Mouse (Mus musculus) lung, embryonic 14.5 days (tissue): ENCODE data around the gene Nt5c1a. TPM values are rescaled to one million over a fixed set of nuclear protein-coding genes. Genes with fewer than 3 reads are reported as not detected.

Experiments used
- ATAC-seq: fragments of 200-750 bp; cut with Nextera tagmentation; 2 replicates; pipeline ENCODE4 v1.8.0; 2017; ENCODE audit warnings: mild to moderate bottlenecking, moderate TSS enrichment, moderate library complexity; ENCODE audit not compliant: insufficient read depth
- DNase-seq: peaks from one replicate; pipeline ENCODE4 v3.0.0-alpha.2; 2015
- H3K27ac ChIP-seq: fragments of 300-500 bp; sonication (generic); 2 replicates; pipeline ENCODE4 v1.5.1; 2014; ENCODE audit warnings: low read depth, mild to moderate bottlenecking, moderate library complexity
- H3K27me3 ChIP-seq: fragments of 300-500 bp; sonication (generic); 2 replicates; pipeline ENCODE4 v1.6.1; 2014; ENCODE audit warnings: low read length, control low read depth; ENCODE audit not compliant: insufficient read depth
- H3K36me3 ChIP-seq: fragments of 300-500 bp; sonication (generic); 2 replicates; pipeline ENCODE4 v1.6.1; 2014; ENCODE audit warnings: control low read depth; ENCODE audit not compliant: insufficient read depth
- H3K4me1 ChIP-seq: fragments of 300-500 bp; sonication (generic); 2 replicates; pipeline ENCODE4 v1.6.1; 2014; ENCODE audit warnings: antibody characterized with exemption, control low read depth; ENCODE audit not compliant: insufficient read depth
- H3K4me2 ChIP-seq: fragments of 300-500 bp; sonication (generic); 2 replicates; pipeline ENCODE4 v1.6.1; 2014; ENCODE audit warnings: mild to moderate bottlenecking
- H3K4me3 ChIP-seq: fragments of 300-500 bp; sonication (generic); 2 replicates; pipeline ENCODE4 v1.5.1; 2014; ENCODE audit warnings: low read depth, low read length
- H3K9ac ChIP-seq: fragments of 300-500 bp; sonication (generic); 2 replicates; pipeline ENCODE4 v1.6.1; 2014
- H3K9me3 ChIP-seq: fragments of 300-500 bp; sonication (generic); 2 replicates; pipeline ENCODE4 v1.6.1; 2016; ENCODE audit warnings: low read depth, low read length, control low read depth
- CTCF ChIP-seq: IDR thresholded peaks from 2 replicates; pipeline ENCODE4 v1.5.1; 2016; ENCODE audit warnings: antibody characterized with exemption, low read depth
- WGBS: fragments of 180-500 bp; shearing (Covaris S2); extraction: QIAGEN DNeasy Blood & Tissue Kit; methylation state at CpG from one replicate; pipeline ENCODE4 v1.1.7; 2014; 5-methylcytosine and 5-hydroxymethylcytosine counted together
- polyA plus RNA-seq: library from polyadenylated mRNA; unstranded; fragments of >200 nt; fragmentation: Nextera tagmentation; extraction: Ambion mirVana; gene quantifications from 2 replicates; pipeline ENCODE4 v1.2.1, GENCODE M21; 2014

Nt5c1a gene
- polyA plus RNA-seq, 1 experiment from 2014 or later, result not detected

DNA sequence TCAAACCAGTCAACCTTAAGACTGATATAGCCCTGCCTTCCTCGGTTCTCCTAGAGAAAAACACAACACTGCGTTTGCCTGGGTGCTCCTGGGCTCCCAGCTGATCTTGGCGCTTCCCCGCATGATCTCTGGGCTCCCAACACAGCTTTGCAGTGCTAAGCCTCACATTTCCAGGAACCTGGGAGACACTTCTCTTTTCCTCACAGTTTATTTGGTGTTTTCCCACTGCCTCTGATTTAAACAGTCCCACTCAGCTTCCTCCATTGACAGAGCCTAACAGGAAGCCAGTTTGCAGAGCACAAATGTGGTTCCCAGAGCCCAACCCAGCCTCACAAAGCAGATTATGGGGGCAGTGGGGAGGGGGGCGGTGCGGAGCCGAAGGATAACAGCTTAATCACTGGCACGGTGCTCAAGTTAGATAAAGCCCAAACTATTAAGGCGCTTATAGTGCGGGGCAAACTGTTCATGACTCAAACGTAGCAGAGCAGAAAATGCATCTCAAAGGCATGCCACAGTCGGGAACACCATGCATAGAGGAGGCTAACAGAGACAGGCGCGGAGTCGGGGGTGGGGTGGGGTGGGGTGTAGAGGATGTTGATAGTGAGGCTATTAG lies 38.9 kb upstream of the Nt5c1a start:
- Histone ChIP-seq H3K27ac (no peak overlapping the region), H3K9ac (no peak overlapping the region), H3K9me3 (no peaks in the 10 kb centered on the region), H3K4me2 (peak overlapping the region; percentile 27; the same call in 1 of the 2 replicates), H3K4me1 (no peaks in the 10 kb centered on the region), H3K4me3 (no peak overlapping the region), H3K36me3 (no peaks in the 10 kb centered on the region), H3K27me3 (no peaks in the 10 kb centered on the region)
- no peak for TF ChIP-seq CTCF
- DNase-seq, result peak; percentile 5
- 12% methylated on average over 15 of the region's 15 CpGs for WGBS
- ATAC-seq, result no peak

GRCm38 (mm10) chr4:123164157-123164556 lies 37.1 kb upstream of the Nt5c1a start:
- DNase-seq (no peak), ATAC-seq (no peak)
- H3K9me3 ChIP-seq, result no peaks in the 10 kb centered on the region
- no peaks in the 10 kb centered on the region for H3K27me3 ChIP-seq
- H3K4me2 ChIP-seq, result no peak overlapping the region
- TF ChIP-seq CTCF, result no peak
- 58% methylated on average over 15 of the region's 15 CpGs for WGBS
- no peaks in the 10 kb centered on the region for H3K4me1 ChIP-seq
- no peak overlapping the region for H3K27ac ChIP-seq
- H3K4me3 ChIP-seq, result no peak overlapping the region
- H3K9ac ChIP-seq, result no peak overlapping the region
- no peaks in the 10 kb centered on the region for H3K36me3 ChIP-seq

- no peak for TF ChIP-seq CTCF
- DNase-seq (no peak), ATAC-seq (no peak)
- no peak overlapping the region for H3K4me3 ChIP-seq
- H3K9me3 ChIP-seq, result no peaks in the 10 kb centered on the region
- no peak overlapping the region for H3K9ac ChIP-seq
- H3K4me2 ChIP-seq, result no peak overlapping the region
- H3K27ac ChIP-seq, result no peak overlapping the region
- H3K4me1 ChIP-seq, result no peaks in the 10 kb centered on the region
- H3K27me3 ChIP-seq, result peaks cover 4% of the 10 kb centered on the region; the same call in 1 of the 2 replicates
- H3K36me3 ChIP-seq, result no peaks in the 10 kb centered on the region
These were observed 29.5 kb upstream of the Nt5c1a start for GRCm38 (mm10) chr4:123171811-123172210.

DNA sequence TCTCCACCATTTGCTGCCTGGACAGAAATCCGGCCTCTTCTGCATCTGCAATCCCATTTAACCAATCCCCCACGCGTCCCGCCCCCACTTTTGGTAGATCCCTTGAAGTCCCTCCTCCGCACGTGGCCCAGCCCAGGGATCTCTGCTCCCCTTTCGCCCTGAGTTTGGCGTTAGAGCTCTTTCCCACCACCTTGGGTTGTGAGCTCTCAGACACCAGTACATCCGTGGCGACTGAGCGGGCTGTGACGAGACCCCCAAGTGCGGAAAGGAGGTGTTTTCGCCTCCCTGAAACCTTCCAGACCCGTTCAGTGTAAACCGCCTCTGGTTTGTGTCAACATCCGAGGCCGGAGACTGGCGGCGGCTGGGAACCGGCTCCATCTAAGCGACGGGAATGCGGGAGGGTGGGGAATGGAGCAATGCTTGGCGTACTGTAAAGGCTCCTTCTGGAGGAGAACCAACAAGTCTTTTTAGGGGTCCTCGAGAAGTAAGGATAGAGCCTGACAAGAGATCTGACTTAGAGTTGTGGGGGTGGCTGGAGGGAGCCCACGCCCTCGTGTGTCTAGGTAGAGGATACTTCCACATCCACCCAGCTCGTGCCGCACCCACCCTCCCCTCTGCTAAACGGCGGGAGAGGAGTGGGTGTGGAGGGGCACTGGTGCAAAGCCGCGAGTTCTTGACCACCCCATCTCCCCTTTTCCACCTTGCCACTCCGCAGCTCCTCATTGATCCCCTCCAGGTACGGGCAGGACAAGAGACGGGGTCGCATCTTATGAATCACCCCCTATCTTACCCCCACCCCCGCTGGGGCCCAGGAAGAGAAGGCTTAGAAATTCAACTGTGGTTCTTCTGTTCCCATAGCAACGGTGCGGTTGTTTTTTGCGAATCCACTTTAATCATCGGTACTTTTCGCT lies 18.7 kb upstream of the Nt5c1a start, which contains the start of gene Hpcal4:
Gene Hpcal4 (plus strand): TSS at position 900 of the 911 bp plus-strand sequence.
- Histone ChIP-seq H3K4me3 (peak within 1 kb of the TSS; percentile 33), H3K36me3 (no peaks in the 10 kb centered on the region), H3K4me2 (peak within 1 kb of the TSS; percentile 64), H3K27ac (no peak within 1 kb of the TSS), H3K9ac (0 out of 2 replicates have a peak within 1 kb of the TSS, but pooled peaks have one; percentile 18), H3K9me3 (no peaks in the 10 kb centered on the region), H3K27me3 (peaks cover 73% of the 10 kb centered on the region), H3K4me1 (peaks cover 10% of the 10 kb centered on the region; the same call in 1 of the 2 replicates)
- under 1% methylated on average over 44 of the region's 44 CpGs for WGBS
- TF ChIP-seq CTCF, result no peak
- DNase-seq, result peak; percentile 65
- ATAC-seq, result peak; percentile 64

DNA sequence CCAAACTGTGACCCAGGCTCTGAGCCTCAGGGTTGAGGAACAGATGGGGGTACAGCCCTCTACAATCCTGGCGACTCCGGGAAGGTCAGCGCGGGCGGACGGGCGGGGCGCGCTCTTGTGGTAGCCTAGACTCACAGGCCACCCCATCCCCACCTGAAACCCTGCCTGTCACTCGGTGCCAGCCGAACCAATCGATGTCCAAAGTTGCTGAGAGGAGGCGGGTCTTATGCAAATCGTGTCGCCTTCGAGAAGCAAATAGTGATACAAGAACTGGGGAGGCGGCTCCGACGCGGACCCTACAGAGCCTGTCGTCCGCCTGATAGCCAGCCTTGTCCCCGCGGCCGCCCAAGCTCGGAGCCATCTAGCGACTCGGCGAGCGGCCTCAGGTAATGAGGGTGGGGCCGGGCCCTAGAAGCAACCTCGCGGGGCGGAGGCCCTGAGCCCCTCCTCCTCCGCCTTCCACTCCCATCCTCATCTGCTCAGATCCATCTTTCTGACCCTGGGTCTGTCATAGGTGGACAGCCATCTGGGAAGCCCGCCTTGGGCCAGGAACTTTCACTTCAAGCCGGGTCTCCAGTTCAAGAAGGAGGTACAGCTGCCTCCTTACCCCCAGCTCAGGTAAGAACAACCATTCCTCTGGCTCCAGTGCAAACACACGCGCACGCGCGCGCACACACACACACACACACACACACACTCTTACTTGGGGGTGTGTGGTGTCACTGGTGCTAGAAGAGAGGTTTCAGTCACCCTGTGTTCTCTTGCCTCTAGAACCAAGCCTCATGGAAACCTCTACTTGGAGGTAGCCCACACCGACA lies 17.9 kb upstream of the Nt5c1a start:
- no peak overlapping the region for H3K27ac ChIP-seq
- 9% methylated on average over 44 of the region's 44 CpGs for WGBS
- peaks cover 10% of the 10 kb centered on the region; the same call in 1 of the 2 replicates for H3K4me1 ChIP-seq
- H3K27me3 ChIP-seq, result peaks cover 73% of the 10 kb centered on the region
- no peaks in the 10 kb centered on the region for H3K36me3 ChIP-seq
- peak; percentile 85 for DNase-seq
- H3K9me3 ChIP-seq, result no peaks in the 10 kb centered on the region
- 0 out of 2 replicates have a peak overlapping the region, but pooled peaks have one; percentile 0 for H3K9ac ChIP-seq
- peak overlapping the region; percentile 64 for H3K4me2 ChIP-seq
- H3K4me3 ChIP-seq, result peak overlapping the region; percentile 33
- no peak for TF ChIP-seq CTCF
- peak; percentile 90 for ATAC-seq

- 34% methylated on average over 3 of the region's 3 CpGs for WGBS
- no peak for TF ChIP-seq CTCF
- Histone ChIP-seq H3K4me3 (no peak overlapping the region), H3K27me3 (peaks cover 65% of the 10 kb centered on the region), H3K9ac (no peak overlapping the region), H3K4me1 (peaks cover 10% of the 10 kb centered on the region; the same call in 1 of the 2 replicates), H3K27ac (no peak overlapping the region), H3K9me3 (no peaks in the 10 kb centered on the region), H3K36me3 (no peaks in the 10 kb centered on the region), H3K4me2 (no peak overlapping the region)
- DNase-seq, result peak; percentile 11
- ATAC-seq, result no peak
These were observed 16.5 kb upstream of the Nt5c1a start for GRCm38 (mm10) chr4:123184816-123185215.
